Mouse (Mus musculus): ENCODE results near the gene Otulinl.

DNA sequence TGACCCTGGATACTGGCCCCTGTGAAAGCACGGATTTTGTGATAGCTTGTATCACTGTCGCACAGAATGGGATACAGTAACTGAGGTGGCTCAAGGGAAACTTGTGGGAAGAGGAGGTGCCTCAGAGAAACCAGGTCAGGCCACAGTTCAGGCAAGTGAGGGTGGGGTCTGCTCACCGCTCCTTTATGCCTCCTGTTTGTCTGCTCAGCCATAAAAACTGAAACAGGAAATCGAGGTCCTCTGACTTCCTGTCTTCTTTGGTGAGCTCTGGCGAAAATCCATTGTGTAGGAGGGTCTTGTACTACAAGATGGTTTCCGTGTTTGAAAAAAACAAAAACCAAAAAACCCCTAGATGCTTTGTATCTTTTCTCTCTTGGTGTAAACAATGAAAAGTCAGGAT is 42.9 kb upstream of the Otulinl start:
- no peak for TF ChIP-seq CTCF (IDR thresholded peaks at IDR 0.05)
- TF ChIP-seq EP300 (IDR thresholded peaks at IDR 0.05): no peak
